Comparison of ENCODE assay signal across 8 mouse cellular contexts in genomic region chr7:128687821-128688564, GRCm38 (mm10). TPM values are rescaled to one million over a fixed set of nuclear protein-coding genes. Genes with fewer than 3 reads are reported as not detected.
DNase-seq lines count a peak whose midpoint lies in the region; ATAC-seq and TF ChIP-seq lines count a peak whose summit lies in the region.

No protein-coding gene starts in this region.

- TF ChIP-seq POLR2A in limb, embryonic 14.5 days (IDR thresholded peaks at IDR 0.05; ENCODE audit: borderline replicate concordance, extremely low read depth, insufficient read depth, insufficient read length): no peak
- TF ChIP-seq POLR2A in spleen, adult 2 months (IDR thresholded peaks at IDR 0.05; ENCODE audit: low read depth, low read length): no peak

- peak; percentile 88 for ATAC-seq in embryonic facial prominence, embryonic 14.5 days (ENCODE audit: low read depth)
- ATAC-seq in limb, embryonic 14.5 days (ENCODE audit: low FRiP score, low read depth): no peak
- peak; percentile 83 for ATAC-seq in midbrain, embryonic 15.5 days (replicated peaks)

- no peaks in the 10 kb centered on the region for H3K4me1 ChIP-seq in embryonic facial prominence, embryonic 14.5 days (ENCODE audit: control insufficient read depth, insufficient read depth, low read length)
- H3K4me1 ChIP-seq in limb, embryonic 14.5 days (ENCODE audit: control insufficient read depth, insufficient read depth, low read length): no peaks in the 10 kb centered on the region
- H3K4me1 ChIP-seq in midbrain, embryonic 15.5 days: peaks cover 25% of the 10 kb centered on the region
- 0 out of 2 replicates have a peak, but pooled peaks cover 2% of the 10 kb centered on the region for H3K4me1 ChIP-seq in spleen, adult 2 months (ENCODE audit: control insufficient read depth, insufficient read depth, insufficient read length)

- H3K27ac ChIP-seq in embryonic facial prominence, embryonic 14.5 days (replicated peaks; ENCODE audit: low read depth, low read length): no peak overlapping the region
- no peak overlapping the region for H3K27ac ChIP-seq in limb, embryonic 14.5 days (replicated peaks; ENCODE audit: low read depth, low read length)
- peak overlapping the region; percentile 93 for H3K27ac ChIP-seq in midbrain, embryonic 15.5 days
- H3K27ac ChIP-seq in spleen, adult 2 months (ENCODE audit: insufficient read depth, low read length): no peak overlapping the region

- H3K36me3 ChIP-seq in embryonic facial prominence, embryonic 14.5 days (ENCODE audit: control insufficient read depth, insufficient read depth, low read length): peaks cover 73% of the 10 kb centered on the region
- H3K36me3 ChIP-seq in limb, embryonic 14.5 days (ENCODE audit: control insufficient read depth, insufficient read depth, low read length): peaks cover 50% of the 10 kb centered on the region
- peaks cover 35% of the 10 kb centered on the region for H3K36me3 ChIP-seq in midbrain, embryonic 15.5 days (replicated peaks)
- H3K36me3 ChIP-seq in spleen, adult 2 months (ENCODE audit: control insufficient read depth, insufficient read depth, low read length): peaks cover 16% of the 10 kb centered on the region

- TF ChIP-seq CTCF in spleen, adult 2 months (IDR thresholded peaks at IDR 0.05; ENCODE audit: extremely low read depth, insufficient read depth, insufficient read length, insufficient replicate concordance): no peak

- H3K4me3 ChIP-seq in embryonic facial prominence, embryonic 14.5 days (ENCODE audit: low read depth, low read length): peak overlapping the region; percentile 48
- peak overlapping the region; percentile 41 for H3K4me3 ChIP-seq in limb, embryonic 14.5 days (replicated peaks; ENCODE audit: low read length)
- peak overlapping the region; percentile 51 for H3K4me3 ChIP-seq in midbrain, embryonic 15.5 days
- H3K4me3 ChIP-seq in spleen, adult 2 months (ENCODE audit: extremely low read depth, insufficient read depth, insufficient read length): peak overlapping the region; percentile 57

- WGBS in embryonic facial prominence, embryonic 14.5 days: 55% methylated on average over 52 of the region's 56 CpGs
- 55% methylated on average over 56 of the region's 56 CpGs for WGBS in limb, embryonic 14.5 days
- WGBS in midbrain, embryonic 15.5 days: 50% methylated on average over 56 of the region's 56 CpGs
- 59% methylated on average over 56 of the region's 56 CpGs for WGBS in spleen, adult 2 months

- DNase-seq in layer of hippocampus, adult 11-12 months (ENCODE audit: low spot score): peak; percentile 76
- DNase-seq in layer of hippocampus, adult 9-10 months (ENCODE audit: low spot score): no peak
- peak; percentile 74 for DNase-seq in embryonic facial prominence, embryonic 14.5 days (ENCODE audit: low spot score)
- DNase-seq in heart, adult 8-10 months (ENCODE audit: low spot score): peak; percentile 35
- peak; percentile 16 to 27 for DNase-seq in kidney, adult 8-10 months
- DNase-seq in limb, embryonic 14.5 days (ENCODE audit: low spot score): peak; percentile 58
- peak; percentile 27 to 62 for DNase-seq in spleen, adult 2 months (ENCODE audit: low read depth in 1 of 2, low spot score in 2 of 2)

- peaks cover 30% of the 10 kb centered on the region for H3K9me3 ChIP-seq in embryonic facial prominence, embryonic 14.5 days (ENCODE audit: control insufficient read depth, low read length)
- peaks cover 17% of the 10 kb centered on the region for H3K9me3 ChIP-seq in limb, embryonic 14.5 days (ENCODE audit: control insufficient read depth, low read length)
- H3K9me3 ChIP-seq in midbrain, embryonic 15.5 days: peaks cover 11% of the 10 kb centered on the region; the same call in 1 of the 2 replicates

- H3K9ac ChIP-seq in embryonic facial prominence, embryonic 14.5 days (ENCODE audit: low read depth, low read length): peak overlapping the region; percentile 34; the same call in 1 of the 2 replicates
- H3K9ac ChIP-seq in limb, embryonic 14.5 days (ENCODE audit: low read depth, low read length, severe bottlenecking): no peak overlapping the region
- peak overlapping the region; percentile 57 for H3K9ac ChIP-seq in midbrain, embryonic 15.5 days

- H3K27me3 ChIP-seq in embryonic facial prominence, embryonic 14.5 days (replicated peaks; ENCODE audit: control insufficient read depth, insufficient read depth, low read length): no peaks in the 10 kb centered on the region
- no peaks in the 10 kb centered on the region for H3K27me3 ChIP-seq in limb, embryonic 14.5 days (ENCODE audit: control insufficient read depth, insufficient read depth, low read length)
- no peaks in the 10 kb centered on the region for H3K27me3 ChIP-seq in midbrain, embryonic 15.5 days (replicated peaks)
- H3K27me3 ChIP-seq in spleen, adult 2 months (ENCODE audit: control insufficient read depth, insufficient read depth, low read length): no peaks in the 10 kb centered on the region

- peak overlapping the region; percentile 69 for H3K4me2 ChIP-seq in embryonic facial prominence, embryonic 14.5 days (ENCODE audit: low read depth, low read length)
- H3K4me2 ChIP-seq in limb, embryonic 14.5 days (replicated peaks; ENCODE audit: low read depth, low read length, severe bottlenecking): peak overlapping the region; percentile 53
- H3K4me2 ChIP-seq in midbrain, embryonic 15.5 days: peak overlapping the region; percentile 52

RNA-seq across cellular contexts. Expression of gene Mcmbp, which starts 52.3 kb away (rescaled TPM):
- polyA plus RNA-seq in embryonic facial prominence, embryonic 14.5 days (2014; fragmentation: Nextera tagmentation; extraction: Ambion mirVana): 57.9 and 62.9 TPM in 2 replicates
- total RNA-seq in heart, adult 8-10 months (2022): 10 to 100 TPM; 19.7 to 21.6 (median 21.1) TPM
- polyA plus RNA-seq in limb, embryonic 14.5 days (2012; rRNA removed): 45.2 and 51.1 TPM in 2 replicates
- polyA plus RNA-seq in limb, embryonic 14.5 days (2014; fragmentation: Nextera tagmentation; extraction: Ambion mirVana): 62.4 and 70.5 TPM in 2 replicates
- polyA plus RNA-seq in midbrain, embryonic 15.5 days (2015; fragmentation: Nextera tagmentation; extraction: Ambion mirVana): 48.7 and 49.3 TPM in 2 replicates
- 23.9 and 34.8 TPM in 2 replicates for polyA plus RNA-seq in spleen, adult 2 months (2012; rRNA removed)

RNA-seq across cellular contexts. Expression of gene Sec23ip, which starts 56.8 kb away (rescaled TPM):
- 37.5 and 37.7 TPM in 2 replicates for polyA plus RNA-seq in embryonic facial prominence, embryonic 14.5 days (2014; fragmentation: Nextera tagmentation; extraction: Ambion mirVana)
- 10 to 100 TPM; 21.4 to 34.4 (median 26.8) TPM for total RNA-seq in heart, adult 8-10 months (2022)
- 31.7 and 33.6 TPM in 2 replicates for polyA plus RNA-seq in limb, embryonic 14.5 days (2012; rRNA removed)
- polyA plus RNA-seq in limb, embryonic 14.5 days (2014; fragmentation: Nextera tagmentation; extraction: Ambion mirVana): 37.0 and 37.8 TPM in 2 replicates
- 37.7 and 38.5 TPM in 2 replicates for polyA plus RNA-seq in midbrain, embryonic 15.5 days (2015; fragmentation: Nextera tagmentation; extraction: Ambion mirVana)
- 26.5 and 35.6 TPM in 2 replicates for polyA plus RNA-seq in spleen, adult 2 months (2012; rRNA removed)
